Mouse (Mus musculus) cerebellum, postnatal 36 days (tissue): Measurements from ENCODE around the gene Rnaseh2c.

ENCODE experiments used
- DNase-seq, 2 experiments: peaks; one replicate each; pipeline ENCODE4 v3.0.0; 2021 to 2022; ENCODE audit warnings: mixed read lengths in 2 of 2

Gene Rnaseh2c

DNA sequence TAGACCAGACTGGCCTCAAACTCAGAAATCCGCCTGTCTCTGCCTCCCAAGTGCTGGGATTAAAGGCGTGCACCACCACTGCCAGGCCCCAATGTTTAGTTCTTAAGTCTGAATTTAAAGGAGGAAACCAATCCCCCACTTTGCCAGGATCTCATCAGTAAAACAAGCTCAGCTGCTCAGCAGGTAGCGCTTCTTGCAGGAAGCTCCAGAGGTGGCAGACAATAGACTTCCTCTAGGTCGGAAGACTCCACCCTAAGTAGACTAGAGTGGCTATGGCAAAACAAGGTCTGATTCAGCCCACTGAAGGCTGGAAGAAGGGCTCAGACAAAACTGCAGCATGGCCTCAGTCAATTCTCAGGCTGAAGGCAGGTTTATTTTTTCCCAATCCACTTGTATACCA is 21.7 kb upstream of the Rnaseh2c start:
- DNase-seq: no peak

DNA sequence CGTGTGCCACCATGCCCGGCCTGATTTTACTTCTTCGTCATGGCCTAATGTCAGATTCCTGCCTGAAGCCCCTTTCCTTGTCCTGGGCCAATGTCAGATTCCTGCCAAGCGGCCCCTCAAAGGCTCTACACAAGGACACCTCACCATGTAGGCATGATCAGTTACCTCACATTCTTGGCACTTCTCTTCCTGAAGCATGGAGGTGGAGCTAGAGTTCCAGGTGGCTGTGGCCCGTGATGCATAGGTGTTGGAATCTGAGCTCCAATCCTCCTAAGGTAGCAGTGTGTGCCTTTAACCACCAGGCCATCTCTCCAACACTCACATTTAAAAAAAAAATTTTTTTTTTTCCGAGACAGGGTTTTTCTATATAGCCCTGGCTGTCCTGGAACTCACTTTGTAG is 20.9 kb upstream of the Rnaseh2c start:
- DNase-seq: no peak

DNA sequence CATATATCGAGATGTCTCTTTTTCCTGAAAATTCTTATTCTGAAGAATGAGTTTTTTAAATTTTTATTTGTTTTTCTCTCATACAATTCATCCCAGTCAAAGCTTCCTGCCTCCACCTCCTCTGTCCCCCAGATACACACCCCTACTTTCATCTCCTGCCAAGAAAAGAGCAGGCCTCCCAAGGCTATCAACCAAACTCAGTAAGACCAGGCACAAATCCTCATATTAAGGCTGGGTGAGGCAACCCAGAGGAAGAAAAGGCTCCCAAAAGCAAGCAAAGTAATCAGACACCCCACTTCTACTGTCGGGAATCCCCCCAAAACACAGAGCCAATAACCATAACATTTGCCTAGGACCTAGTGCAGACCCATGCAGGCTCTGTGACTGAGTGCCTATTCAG is 19.7 kb upstream of the Rnaseh2c start:
- no peak for DNase-seq

DNA sequence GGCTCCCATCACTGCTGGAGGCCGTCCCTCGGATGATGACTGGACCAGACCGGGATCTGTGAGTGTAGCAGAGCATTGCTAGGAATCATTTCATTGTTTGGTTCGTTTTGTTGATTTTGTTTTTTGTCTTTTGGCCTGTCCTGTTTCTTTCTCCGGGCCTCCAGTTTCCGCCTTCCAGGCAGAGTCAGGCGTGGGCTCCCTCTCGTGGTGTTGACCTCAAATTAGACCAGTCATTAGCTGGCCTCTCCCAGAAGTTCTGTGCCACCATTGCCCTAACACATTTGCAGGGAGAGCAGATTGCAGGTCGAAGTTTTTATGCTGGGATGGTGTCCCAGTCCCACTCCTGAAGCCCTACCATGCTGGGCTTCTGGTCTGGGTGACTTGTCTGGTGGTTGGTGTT is 12.5 kb upstream of the Rnaseh2c start:
- DNase-seq: no peak

DNA sequence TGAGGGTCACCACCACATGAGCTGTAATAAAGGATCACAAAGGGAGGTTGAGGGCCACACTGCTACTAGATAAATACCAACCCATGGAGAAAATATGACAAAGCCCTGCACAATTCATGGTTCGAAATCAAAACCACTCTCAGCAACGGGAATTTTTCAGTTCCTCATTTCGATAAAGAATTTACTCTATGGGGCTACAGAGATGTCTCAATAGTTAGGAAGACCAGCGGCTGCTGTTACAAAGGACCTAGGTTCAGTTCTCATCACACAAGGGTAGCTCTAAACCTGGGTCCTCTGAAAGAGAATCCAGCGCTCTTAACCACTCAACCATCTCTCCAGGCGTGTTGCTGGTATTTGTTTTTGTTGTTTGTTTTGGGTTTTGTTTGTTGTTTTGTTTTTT is 9.8 kb upstream of the Rnaseh2c start:
- no peak for DNase-seq

DNA sequence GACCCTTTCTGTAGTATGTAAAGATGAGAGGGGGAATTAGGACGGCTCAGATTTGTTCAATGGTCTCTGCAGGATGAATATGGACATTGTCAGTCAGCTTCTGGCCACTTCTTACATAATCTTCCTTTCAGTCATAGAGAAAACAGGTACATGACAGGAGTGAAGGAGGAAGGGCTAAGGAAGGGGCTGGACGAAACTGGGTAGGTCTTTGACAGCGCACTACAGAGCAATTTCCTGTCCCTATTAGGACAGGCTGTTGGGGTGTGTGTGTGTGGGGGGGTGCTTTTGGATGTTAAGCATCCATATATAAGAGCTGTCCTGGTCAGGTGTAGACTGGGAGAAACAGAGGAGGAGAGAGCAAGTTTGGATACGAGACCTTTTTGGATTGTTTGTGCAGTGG is 2.4 kb upstream of the Rnaseh2c start:
- DNase-seq: no peak

DNA sequence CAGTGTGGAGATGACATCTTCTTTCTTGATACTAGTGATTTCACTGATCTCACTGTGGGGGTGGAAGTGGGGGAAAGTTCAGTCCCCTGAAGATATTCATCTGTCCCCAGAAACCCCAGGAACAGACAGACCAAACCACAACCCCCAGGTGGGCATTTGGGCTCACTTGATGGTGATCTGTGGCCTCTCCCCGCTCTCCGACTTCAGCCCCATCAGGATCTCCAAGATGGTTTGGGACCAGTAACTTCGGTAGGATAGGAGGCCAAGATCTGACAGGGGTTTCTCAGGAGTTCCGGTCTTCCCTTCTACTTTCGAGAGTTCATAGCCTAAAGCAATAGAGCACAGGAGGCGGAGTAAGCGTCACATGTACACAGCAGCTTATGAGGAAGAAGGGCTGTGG is 2.0 kb downstream of the Rnaseh2c start:
- DNase-seq: no peak

DNA sequence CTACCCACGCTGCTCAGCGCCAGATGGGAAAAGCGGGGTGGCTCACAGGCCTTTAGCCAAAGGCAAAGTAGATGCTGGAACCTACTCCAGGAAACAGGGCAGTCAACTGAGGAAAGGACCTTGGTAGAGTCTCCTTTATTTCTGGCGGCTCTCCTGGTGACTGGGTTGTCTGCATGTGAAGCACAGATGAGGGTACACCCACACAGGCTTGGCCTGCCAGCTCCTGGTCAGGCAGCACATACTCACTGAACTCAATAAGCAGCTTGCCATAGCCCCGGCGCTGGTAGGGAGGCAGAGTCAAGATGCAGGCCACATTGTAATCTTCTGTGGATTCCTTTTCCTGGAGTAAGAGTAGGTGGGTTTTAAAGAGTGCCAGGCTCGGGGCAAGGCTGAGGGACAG is 3.5 kb downstream of the Rnaseh2c start:
- DNase-seq: no peak

DNA sequence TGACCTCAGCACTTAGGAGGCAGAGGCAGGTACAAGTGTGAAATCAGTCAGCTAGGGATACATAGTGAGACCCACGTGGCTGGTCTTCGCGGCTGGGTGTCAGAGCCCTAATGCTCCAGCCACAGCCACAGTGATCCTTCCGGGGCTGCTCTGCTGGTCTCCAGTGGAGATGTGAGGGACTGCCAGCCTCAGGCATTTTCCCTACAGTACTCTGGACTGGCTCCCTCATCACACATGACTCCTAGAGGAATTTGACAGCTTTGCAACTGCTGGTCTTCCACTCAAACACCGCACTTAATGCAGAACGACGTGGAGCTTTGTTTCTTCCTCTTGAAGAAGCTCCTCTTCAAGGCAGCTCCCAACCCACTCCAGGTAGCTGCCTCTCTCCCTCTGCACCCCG is 4.5 kb downstream of the Rnaseh2c start:
- no peak for DNase-seq

DNA sequence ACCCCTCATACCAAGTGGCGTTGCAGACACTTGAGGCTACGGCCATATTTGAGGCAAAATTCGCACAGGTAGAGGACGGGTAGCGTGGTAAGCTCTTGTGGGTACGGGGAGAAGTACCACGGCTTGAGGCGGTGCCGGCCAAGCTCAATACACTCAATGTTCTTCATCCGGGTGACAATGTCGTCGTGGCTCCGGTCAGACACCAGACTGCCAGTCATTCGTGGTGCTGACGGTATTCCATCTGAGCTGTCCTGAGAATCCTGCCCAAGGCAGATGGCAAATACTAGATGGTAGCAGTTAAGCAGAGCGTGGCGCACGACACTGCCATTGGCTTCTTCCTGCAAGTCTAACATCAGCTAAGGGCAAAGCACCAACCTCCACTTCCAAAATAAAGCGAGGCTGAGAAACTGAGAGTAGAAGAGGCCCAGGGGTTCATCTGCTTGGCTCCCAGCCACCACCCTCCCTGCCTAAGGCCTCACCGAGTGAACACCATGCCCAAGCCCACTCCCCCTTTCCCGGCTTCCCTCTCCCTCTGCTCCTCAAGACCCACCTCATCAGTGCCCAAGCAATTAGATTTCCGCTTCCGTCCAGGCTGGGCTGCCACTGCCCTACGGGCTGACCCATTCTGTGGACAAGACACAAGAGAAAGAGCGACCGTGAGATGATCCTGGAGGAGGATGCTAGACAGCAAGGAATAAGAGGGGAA is 6.2 kb downstream of the Rnaseh2c start:
- no peak for DNase-seq

DNA sequence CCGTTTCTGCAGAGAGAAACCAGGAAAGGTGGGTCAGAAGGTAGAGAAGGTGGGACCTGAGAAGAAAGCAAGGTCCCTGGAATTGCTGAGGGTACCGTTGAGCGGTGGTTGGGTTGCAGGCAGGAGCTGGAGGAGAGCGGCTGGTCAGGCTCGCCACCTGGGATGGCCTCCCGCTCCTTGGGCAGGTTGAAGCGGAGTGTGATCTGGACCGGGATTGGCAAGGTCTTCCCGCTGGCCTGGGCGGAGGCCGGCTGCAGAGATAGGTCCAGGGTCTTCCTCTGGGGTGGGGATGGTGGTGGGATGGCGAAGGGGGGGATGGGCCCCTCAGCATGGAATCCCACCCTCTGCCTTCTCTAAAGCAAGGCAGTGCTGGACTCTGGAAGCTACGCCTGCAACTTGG is 7.0 kb downstream of the Rnaseh2c start:
- DNase-seq: peak in 1 of 2 experiments; percentile 26

DNA sequence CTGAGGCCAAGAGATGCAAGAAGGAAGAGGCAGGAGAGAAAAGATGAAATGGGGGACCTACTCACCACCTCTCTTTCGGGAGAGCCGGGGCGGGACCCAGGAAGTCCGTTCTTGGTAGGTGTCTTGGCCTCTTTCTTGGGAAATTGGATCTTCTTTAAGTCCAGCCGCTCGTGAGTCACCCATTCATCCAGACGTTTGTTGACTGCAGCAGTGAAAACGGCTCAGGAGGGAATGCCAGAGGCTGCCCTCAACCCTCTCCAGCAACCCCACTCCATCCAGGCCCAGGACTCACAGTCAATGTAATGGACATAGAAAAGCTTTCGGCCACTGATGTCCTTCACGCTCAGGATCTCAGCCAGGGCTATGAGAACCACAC is 7.5 kb downstream of the Rnaseh2c start:
- DNase-seq: no peak

DNA sequence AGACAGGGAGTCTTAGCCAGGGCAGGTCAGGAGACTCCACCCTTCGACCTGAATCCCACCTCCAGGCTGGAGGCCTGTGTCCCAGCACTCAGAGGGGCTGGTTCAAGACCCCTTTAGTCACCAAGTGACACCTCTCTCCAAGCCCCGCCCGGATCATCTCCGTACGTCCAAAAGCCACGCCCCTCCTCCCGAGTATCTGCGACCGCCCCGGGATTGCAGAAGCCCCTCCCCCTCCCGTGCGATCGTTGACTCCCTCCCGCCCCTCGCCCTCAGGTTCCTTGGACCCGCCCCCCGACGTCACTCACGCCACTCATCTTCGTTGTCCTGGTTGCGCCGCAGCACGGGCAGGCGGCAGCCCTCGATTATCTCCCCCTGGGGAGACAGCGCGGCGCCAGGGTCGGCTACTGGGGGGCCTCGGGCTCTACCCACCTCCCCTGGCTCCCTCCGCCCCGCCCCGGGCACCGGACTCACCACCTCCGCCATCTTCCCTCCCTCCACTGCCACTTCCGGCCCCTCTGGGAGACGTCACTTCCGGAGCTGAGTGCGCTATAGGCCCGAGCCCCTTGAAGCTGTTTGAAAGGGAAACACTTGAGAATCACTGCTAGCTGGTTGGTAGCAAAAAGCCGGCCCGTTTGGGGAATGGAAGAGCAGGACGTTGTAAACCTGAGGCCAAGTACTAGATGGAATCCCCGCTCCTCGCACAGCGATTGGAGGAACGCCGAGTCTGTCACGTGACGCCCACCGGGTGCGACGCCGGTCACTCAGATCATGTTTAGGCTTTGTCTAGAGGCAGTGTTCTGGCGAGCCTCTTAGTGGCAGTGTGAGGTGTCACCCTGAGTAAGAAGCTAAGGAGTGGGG is 8.1 kb downstream of the Rnaseh2c start, which contains the start of gene Kat5:
Gene Kat5, minus strand, starts transcription at position 691 of the 858 bp plus-strand sequence.
- peak; percentile 89 to 94 for DNase-seq

DNA sequence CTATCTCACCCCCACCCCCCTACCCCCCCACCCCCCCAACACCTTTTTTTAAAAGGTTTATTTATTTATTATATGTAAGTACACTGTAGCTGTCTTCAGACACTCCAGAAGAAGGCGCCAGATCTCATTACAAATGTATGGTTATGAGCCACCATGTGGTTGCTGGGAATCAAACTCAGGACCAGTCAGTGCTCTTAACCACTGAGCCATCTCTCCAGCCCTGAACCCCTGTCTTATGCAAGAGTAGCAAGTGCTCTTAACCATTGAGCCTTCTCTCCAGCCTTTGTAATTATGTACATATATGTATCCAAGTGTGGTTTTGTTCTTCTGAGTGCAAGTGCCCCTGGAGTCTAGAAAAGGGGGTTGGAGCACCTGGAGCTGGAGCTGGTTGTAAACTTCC is 10.3 kb downstream of the Rnaseh2c start:
- DNase-seq: no peak

DNA sequence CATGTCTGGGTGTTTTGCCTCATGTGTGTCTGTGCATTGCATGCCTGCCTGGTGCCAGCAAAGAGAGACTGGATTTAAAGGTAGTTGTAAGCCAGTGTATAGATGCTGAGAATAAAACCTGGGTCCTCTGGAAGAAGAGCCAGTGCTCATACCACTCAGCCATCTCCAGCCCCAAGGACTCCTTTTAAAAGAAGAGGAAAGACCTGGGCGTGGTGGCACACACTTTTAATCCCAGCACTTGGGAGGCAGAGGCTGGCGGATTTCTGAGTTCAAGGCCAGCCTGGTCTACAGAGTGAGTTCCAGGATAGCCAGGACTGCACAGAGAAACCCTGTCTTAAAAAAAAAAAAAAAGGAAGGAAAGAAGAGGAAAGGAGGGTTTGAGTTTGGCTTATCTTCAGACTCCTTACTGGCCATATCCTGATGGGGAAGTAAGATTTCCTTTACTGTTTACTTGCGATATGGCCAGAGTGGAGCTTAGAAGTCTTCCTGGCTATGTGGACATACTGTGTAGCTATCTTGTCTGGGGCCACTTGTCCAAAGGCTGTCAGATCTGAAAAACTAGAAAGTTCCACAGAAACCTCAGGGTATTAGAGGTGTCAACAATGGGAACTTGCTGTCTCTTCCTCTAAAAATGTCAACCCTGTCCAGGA is 11.2 kb downstream of the Rnaseh2c start:
- DNase-seq: no peak

DNA sequence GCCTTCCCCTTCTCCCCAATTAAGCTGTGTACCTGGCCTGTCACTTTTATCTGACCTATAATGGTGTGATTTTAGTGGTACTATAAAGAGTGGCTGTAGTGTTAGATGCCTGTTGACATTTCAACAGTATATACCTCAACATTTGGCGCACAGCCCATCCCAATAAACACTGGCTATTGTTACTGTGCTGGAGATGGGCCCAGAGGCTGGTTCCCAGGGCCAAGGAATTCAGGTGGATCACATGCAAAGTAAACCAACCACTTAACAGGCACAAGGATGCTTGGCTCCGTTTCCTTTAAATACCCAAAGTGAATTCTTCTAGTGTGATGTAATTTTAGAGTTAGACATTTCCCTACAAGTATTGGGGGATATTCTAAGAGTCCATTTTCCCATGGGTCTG is 13.3 kb downstream of the Rnaseh2c start:
- no peak for DNase-seq

DNA sequence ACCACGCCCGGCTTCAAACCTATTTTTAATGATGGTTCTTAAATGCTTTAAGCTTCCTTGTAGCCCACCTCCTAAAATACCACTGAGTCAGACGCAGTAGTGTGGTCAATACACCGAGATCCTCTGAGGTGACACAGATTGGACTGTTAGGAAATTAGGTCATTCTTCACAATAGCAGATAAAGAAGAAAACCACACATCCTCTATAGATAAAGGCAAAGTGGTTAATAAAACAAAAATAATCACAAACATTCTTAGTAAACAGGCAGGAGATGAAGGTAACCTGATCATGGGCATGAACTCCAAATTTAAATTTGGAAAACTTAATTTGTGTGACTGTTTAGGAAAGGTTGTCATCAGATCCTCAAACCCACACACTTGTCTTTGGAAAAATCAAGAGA is 18.3 kb downstream of the Rnaseh2c start:
- no peak for DNase-seq

DNA sequence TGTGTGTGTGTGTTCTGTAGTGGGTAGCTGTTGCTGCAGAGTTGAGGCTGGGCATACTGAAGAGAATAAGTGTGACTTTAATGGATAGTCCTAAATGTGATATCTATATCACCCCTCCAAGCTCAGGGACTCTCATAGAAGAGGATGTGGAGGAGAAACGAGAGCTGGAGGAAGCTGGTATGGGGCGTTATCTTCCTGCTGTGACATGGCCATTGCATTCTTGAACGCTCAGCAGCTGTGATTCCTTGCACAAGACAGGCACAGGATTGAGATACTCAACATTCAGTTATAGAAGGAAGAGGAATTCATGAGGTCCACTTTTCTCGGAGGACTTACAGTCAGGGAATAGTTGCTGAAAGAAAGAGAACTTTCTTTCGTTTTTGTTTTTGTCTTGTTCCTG is 20.2 kb downstream of the Rnaseh2c start:
- DNase-seq: no peak

DNA sequence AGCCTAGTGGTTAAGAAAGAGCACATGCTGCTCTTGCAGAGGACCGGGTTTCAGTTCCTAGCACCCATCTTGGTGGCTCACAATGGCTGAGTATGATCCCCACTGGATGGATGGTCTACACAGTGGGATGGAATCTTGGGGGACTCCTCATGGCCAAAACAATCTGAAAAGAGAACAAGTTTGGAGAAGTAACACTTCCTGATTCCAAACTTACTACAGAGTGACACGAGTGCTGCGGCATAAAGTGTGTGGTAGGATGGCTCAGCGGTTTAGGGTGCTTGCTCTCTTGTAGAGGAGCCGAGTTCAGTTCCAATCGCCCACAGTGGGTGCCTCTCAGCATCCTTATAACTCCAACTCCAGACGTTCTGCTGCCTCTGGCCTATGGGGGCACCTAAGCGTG is 23.6 kb downstream of the Rnaseh2c start:
- DNase-seq: no peak

DNA sequence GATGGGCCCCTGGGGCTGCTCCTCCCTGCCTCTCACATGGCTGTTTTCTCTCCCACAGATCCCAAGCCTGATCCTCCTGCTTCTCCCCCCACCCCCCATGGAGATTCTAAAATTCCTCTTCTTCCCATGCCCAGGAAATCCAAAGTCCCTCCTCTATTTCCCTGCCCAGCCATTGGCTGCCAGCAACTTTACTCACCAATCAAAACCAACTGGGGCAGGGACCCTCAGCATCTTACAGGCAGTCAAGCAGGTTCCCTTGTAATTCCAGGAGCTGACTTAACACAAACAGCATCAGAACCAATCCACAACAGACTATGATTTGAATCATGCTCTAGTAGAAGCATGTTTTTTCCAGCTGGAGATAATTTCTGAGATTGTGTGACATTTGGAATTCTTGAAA is 28.2 kb downstream of the Rnaseh2c start:
- no peak for DNase-seq

DNA sequence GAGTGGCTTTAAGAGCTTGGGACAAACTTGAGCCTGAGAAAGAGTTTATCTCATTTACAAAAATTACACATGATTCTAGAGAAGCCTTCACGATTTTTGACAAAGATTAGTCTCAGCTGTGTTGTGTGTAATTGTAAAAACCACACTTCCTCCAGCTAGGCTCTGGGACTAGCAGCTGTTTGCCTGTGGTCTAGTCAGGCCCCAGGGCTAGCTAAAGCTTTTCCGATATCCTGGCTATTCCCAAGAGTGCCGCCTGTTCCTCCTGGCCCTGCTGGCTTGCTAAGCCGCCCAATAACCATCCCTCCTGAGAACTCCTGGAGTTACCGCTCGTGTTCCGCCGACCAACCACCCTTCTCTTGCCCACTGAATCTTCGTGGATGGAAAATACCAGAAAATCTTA is 30.4 kb downstream of the Rnaseh2c start:
- no peak for DNase-seq

DNA sequence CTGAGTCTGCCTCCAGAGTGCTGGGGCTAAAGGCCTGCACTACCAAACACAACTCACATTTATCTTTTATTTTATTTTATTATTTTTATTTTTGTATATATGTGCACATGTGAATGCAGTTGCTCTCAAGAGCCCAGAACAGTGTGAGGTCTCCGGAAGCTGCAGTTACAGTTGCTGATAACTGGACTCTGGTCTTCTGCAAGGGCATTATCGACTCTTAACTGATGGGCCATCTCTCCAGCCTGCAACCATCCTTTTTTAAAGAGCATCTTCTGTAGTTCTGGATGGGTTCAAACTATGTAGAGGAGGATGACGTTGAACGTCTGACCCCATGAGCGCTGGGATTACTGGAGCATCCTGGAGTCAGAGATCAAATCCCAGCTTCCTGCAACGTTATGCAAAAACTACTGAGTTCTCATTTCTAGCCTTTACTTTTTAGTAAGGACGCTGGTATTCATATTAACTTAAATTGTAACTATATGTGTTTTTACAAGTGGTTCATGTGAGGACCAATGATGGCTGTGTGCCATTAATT is 34.4 kb downstream of the Rnaseh2c start:
- DNase-seq: no peak

DNA sequence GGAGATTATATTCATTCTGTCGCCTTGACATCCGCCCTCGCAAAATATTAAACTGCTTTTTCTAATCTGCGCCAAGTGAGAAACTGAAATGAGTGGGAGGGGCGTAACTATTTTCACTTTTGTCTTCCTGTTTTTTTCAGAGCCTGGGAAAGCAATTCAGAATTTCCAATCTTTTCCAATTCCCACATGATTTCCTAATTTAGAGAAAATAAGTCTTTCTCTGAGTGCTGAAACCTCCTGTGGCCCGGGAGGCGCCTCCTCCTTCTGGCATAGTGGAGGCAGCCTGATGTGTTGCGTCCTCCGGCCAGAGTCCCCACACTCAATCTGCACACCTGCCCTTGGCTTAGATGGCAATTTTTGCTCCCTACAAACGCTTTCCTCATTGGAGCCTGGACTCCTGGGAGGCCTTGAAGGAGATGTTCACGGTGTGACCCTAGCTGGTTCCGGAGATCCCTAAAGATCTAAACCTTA is 34.9 kb downstream of the Rnaseh2c start:
- DNase-seq: no peak
